Mouse (Mus musculus) CD4-positive naive resting alpha-beta T cell, adult 57 days (primary cell): Measurements from ENCODE around the gene Klhl12. TPM values are rescaled to one million over a fixed set of nuclear protein-coding genes. Genes with fewer than 3 reads are reported as not detected.

Experiments
- total RNA-seq: library from RNA; stranded (reverse); gene quantifications from one replicate; pipeline ENCODE4 v1.2.4, GENCODE M21; 2023

Gene Klhl12
- 34.2 TPM for total RNA-seq

DNA sequence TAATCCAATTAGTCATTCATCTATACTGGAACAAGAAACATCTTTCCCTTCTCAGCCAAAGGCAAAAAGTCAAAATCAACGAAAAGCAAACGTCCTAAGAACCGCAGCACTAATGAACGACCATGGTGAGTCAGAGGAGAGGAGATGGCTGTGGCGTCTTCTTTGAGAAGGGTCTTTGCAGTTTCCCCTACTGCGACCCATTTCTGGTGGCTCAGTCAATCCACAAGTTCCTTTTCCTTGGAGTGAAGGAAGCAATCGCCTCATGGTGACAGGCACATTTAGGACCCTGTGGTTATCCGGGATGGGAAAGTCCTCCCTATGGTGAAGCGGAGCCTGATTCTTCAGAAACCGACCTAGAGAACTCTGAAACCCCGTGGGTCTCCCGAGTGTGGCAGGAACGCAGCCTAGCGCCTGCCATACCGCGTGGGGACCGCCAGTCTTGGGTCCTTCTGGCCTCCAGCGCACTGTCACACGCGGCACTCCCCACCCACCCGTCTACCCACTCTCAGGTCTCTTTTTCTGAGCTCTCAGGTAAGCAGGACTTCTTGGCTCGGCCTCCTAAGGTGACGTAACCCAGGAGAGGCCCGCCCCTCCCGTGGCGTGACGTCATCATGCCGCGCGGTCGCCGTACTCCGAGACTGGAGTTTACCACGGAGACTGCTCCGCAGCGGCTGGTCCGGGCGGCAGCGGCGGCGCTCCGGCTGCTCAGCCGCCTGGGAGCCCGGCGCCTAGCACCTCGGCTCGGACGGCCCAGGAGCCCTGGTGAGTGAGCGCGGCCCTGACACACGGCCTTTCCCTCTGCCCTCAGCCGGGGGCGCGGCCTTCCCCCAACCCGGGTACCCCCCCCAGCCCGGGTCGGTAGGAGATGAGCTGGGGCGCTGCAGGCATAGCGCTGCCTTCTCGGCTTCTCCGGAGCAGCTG is at the start of gene Klhl12:
Gene Klhl12, plus strand, starts transcription at position 628 of the 921 bp plus-strand sequence.

DNA sequence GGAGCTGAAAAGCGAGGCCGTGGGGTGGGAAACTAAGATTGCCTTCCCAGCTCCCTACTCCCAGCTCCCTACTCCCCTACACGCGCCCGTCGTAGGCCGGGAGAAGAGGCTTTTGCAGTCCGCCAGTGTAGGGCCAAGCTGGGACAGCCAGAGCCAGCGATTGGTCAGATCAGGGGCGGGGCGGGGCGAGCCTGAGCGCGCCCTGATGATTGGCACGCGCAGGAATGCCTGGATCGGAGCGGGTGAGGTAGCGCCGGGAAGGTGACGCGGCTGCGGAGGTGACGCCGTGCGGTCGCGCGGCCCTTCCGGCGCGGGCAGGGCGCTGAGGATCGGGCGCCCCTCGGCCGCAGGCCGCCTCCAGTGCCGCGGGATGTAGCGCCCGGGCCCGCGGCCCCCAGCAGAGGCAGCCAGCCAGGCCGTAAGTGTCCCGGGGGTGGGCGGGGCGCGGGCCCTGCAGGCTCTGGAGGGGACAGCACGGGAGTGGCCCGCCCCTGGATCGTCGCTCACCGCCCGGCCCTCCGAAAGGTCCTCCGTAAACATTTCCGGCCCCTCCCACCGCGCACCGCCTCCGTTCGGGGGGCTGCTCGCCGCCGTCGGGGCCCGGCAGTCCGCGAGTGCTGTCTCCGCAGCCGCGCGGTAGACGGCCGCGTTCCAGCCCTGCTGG is 40.0 kb upstream of the Klhl12 start, which contains the start of gene Adipor1:
Gene Adipor1, plus strand, starts transcription at position 211 of the 664 bp plus-strand sequence.

GRCm38 (mm10) chr1:134494428-134495215 is 39.3 kb downstream of the Klhl12 start, which contains the start of gene Rabif:
Rabif (plus strand) TSS chr1:134494648.

Other genes starting within 250 kb of the Klhl12 start
- not detected for gene Adora1, start 220.1 kb upstream of the Klhl12 start, total RNA-seq
- gene Myog, start 165.5 kb upstream of the Klhl12 start, total RNA-seq, result not detected
- 0.80 TPM for gene Ppfia4, start 122.6 kb upstream of the Klhl12 start, total RNA-seq
- 58.4 TPM for gene Tmem183a, start 93.6 kb upstream of the Klhl12 start, total RNA-seq
- not detected for gene 4933406M09Rik, start 69.6 kb upstream of the Klhl12 start, total RNA-seq
- 13.2 TPM for gene Cyb5r1, start 50.0 kb upstream of the Klhl12 start, total RNA-seq
- 68.2 TPM for gene Adipor1, start 40.2 kb upstream of the Klhl12 start, total RNA-seq
- 23.7 TPM for gene Rabif, start 39.1 kb downstream of the Klhl12 start, total RNA-seq
- gene Mgat4e, start 94.2 kb downstream of the Klhl12 start, total RNA-seq, result not detected
- 67.5 TPM for gene Kdm5b, start 104.6 kb downstream of the Klhl12 start, total RNA-seq
- gene Syt2, start 191.1 kb downstream of the Klhl12 start, total RNA-seq, result not detected